Mouse (Mus musculus): ENCODE results near the gene Rhov.

- no peak for TF ChIP-seq FLI1 (IDR thresholded peaks at IDR 0.05; ENCODE audit: low read length)
- no peak for TF ChIP-seq GATA1 (IDR thresholded peaks at IDR 0.05; ENCODE audit: borderline replicate concordance, low read length)
Observed at GRCm38 (mm10) chr2:119298839-119299238, 27.8 kb upstream of the Rhov start.

All from megakaryocyte, embryonic 14.5 days (primary cell).